Mouse (Mus musculus): ENCODE data around the gene Olfr183. TPM values are rescaled to one million over a fixed set of nuclear protein-coding genes. Genes with fewer than 3 reads are reported as not detected.
"Not testable (repeated sequence)": the region's sequence is repeated elsewhere in the genome, so short reads cannot be mapped to it uniquely, and the experiment has no call there.

The Olfr183 gene
- not detected in 2 replicates for total RNA-seq (2021)
- long read RNA-seq, experiment 1: 0 reads
- long read RNA-seq, experiment 2: 0 reads

GRCm38 (mm10) chr16:58995057-58995456, at the start of gene Olfr183:
Gene Olfr183, plus strand, starts transcription at chr16:58995357.
- no peak for DNase-seq

GRCm38 (mm10) chr16:59007146-59007545, 12.0 kb downstream of the Olfr183 start:
- no peak for DNase-seq

GRCm38 (mm10) chr16:59013357-59014018, 18.3 kb downstream of the Olfr183 start:
- DNase-seq: no peak

- DNase-seq: no peak
These were observed 35.0 kb downstream of the Olfr183 start, which contains the start of gene Olfr186 for GRCm38 (mm10) chr16:59030191-59030590. Gene Olfr186, minus strand, starts transcription at chr16:59030291.

GRCm38 (mm10) chr16:59039710-59040109, 44.6 kb downstream of the Olfr183 start, which contains the start of gene Olfr187:
Gene Olfr187, minus strand, starts transcription at chr16:59039767.
- DNase-seq: no peak

DNA sequence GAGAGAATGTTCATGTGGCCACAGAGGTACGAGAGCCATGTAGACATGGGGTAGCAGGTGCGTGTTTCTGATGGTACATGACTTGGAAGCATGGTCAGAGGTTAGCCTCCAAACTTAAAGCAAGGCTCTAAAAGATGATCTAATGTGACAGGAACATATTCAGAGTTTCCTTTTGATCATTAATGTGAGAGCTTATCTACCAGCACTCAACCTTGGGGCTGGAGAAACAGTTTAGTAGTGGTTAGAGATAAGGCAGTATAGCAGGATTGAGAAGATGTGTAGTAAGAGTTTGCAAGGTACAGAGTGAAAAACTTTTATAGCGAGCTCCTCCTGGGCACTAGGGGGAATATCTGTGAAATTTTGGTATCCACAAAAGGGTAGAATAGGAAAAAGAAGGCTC, 50.7 kb downstream of the Olfr183 start:
- no peak for DNase-seq

GRCm38 (mm10) chr16:59047579-59047978, 52.4 kb downstream of the Olfr183 start:
- no peak for DNase-seq

DNA sequence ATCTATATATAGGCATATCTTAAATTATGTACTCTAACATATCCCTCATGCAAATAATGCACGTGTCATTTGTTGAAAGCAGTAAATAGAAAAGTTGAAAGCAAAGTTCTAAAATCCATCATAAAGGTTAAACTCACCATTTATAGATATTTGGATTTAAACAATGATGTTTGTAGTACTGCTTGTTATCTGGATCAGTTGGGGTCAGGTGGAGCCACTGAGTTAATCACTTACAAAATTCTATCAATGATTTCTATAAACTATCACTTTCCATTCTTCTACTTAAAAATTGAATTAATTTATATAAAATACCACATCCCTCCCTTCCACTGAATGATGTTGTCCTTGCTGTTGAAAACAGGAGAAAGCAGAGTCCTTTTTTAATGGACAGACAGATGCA, 53.7 kb downstream of the Olfr183 start:
- DNase-seq: no peak

DNA sequence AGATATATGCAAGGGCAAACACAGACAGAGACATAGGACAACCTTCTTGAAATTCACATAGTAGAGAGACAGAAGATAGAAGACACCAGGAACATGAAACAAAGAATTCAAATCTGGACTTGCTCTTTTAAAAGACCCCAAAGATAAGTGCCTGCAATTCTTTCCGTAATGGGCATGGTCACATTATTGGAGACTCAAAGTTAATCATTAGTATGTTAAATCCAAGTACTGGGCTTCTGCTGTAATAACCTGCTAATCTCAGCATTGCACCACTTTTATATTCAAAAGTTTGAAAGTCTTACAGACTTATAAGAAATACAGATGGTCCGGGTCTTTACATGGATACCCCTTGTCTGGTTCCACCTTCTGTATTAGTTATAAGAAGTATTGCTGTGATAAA, 54.1 kb downstream of the Olfr183 start:
- DNase-seq: not testable (repeated sequence)

Other genes starting within 250 kb of the Olfr183 start
- not detected in 2 replicates for gene Olfr172, start 232.2 kb upstream of the Olfr183 start, total RNA-seq (2021)
- gene Olfr173, start 195.1 kb upstream of the Olfr183 start, total RNA-seq (2021): not detected in 2 replicates
- gene Olfr175-ps1, start 168.6 kb upstream of the Olfr183 start, total RNA-seq (2021): not detected in 2 replicates
- gene Olfr177, start 120.6 kb upstream of the Olfr183 start, total RNA-seq (2021): not detected in 2 replicates
- not detected in 2 replicates for gene Olfr178, start 103.3 kb upstream of the Olfr183 start, total RNA-seq (2021)
- gene Olfr181, start 66.6 kb upstream of the Olfr183 start, total RNA-seq (2021): not detected in 2 replicates
- gene Olfr180, start 66.0 kb upstream of the Olfr183 start, total RNA-seq (2021): not detected in 2 replicates
- gene Olfr186, start 34.9 kb downstream of the Olfr183 start, total RNA-seq (2021): not detected in 2 replicates
- gene Olfr187, start 44.4 kb downstream of the Olfr183 start, total RNA-seq (2021): not detected in 2 replicates
- not detected in 2 replicates for gene Olfr190, start 82.6 kb downstream of the Olfr183 start, total RNA-seq (2021)
- gene Olfr191, start 94.5 kb downstream of the Olfr183 start, total RNA-seq (2021): not detected in 2 replicates
- gene Olfr193, start 116.5 kb downstream of the Olfr183 start, total RNA-seq (2021): not detected in 2 replicates
- not detected in 2 replicates for gene Olfr194, start 125.7 kb downstream of the Olfr183 start, total RNA-seq (2021)
- not detected in 2 replicates for gene Olfr195, start 151.7 kb downstream of the Olfr183 start, total RNA-seq (2021)
- gene Olfr196, start 175.1 kb downstream of the Olfr183 start, total RNA-seq (2021): not detected in 2 replicates
- gene Olfr198, start 208.2 kb downstream of the Olfr183 start, total RNA-seq (2021): not detected in 2 replicates
- gene Olfr199, start 224.4 kb downstream of the Olfr183 start, total RNA-seq (2021): not detected in 2 replicates